Mouse (Mus musculus) urinary bladder, postnatal 25 days (tissue): ENCODE measurements around the gene Btbd7.

Source experiments
- DNase-seq: peaks from one replicate; pipeline ENCODE4 v3.0.0; 2022; ENCODE audit warnings: low spot score

Gene Btbd7

DNA sequence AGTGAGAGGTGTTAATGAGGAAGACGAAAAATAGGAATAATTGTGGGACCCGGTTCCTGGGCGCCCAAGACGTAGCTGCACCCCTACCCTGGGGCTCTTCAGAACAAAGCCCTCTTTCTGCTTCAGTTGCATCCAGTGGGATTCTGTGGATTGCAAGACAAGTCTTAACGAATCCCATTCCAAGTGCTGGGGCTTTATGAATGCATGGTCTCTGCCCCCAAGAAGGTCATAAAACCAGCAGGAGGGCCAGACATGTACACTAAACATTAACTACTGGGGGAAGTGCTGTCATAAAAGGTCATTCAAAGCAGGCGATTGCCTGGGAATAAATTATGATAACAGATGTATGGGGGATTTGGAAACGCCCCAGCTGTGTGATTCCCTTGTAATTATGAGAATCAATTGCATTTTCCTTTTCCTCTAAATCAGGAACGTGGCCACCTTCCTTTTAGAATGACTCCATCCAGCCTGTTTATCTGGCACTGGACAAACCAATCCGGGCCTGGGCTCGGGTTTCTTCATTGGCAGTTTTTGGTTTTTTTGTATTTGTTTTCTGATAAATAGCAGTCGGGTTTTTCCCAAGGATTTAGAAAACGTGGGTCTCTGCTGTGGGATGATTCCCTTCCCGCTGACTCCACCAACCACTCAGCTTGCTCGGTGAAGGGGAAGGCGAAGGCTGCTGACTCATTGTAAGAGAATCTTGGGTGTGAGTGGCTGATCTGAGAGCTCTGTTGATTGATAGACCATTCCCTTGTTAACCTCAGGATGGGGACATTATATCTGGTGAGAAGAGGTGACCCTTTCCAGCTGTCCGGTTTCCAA lies 147.3 kb downstream of the Btbd7 start:
- no peak for DNase-seq
